Mouse (Mus musculus) ES-E14 (cell line): ENCODE results near the gene Slit3.

Source experiments
- CHD2 ChIP-seq: IDR thresholded peaks from 2 replicates; pipeline ENCODE4 v1.6.1; 2014; ENCODE audit warnings: mild to moderate bottlenecking, low read depth, low read length, inconsistent platforms
- MAFK ChIP-seq: IDR thresholded peaks from 2 replicates; pipeline ENCODE4 v1.6.1; 2014; ENCODE audit warnings: mild to moderate bottlenecking, low read depth, low read length, inconsistent platforms; ENCODE audit not compliant: insufficient read depth
- ZC3H11A ChIP-seq: IDR thresholded peaks from 2 replicates; pipeline ENCODE4 v1.6.1; 2012; ENCODE audit warnings: low read depth, mild to moderate bottlenecking, inconsistent platforms, low read length, borderline replicate concordance
- ZNF384 ChIP-seq: IDR thresholded peaks from 2 replicates; pipeline ENCODE4 v1.6.1; 2012; ENCODE audit warnings: low read depth, low read length, inconsistent platforms

- TF ChIP-seq CHD2 (no peak), MAFK (no peak), ZNF384 (no peak), ZC3H11A (no peak)
Measured at GRCm38 (mm10) chr11:35366611-35367010, 245.6 kb downstream of the Slit3 start.
